Mouse (Mus musculus) embryonic facial prominence, embryonic 13.5 days (tissue): ENCODE data around the gene B4galnt1. TPM values are rescaled to one million over a fixed set of nuclear protein-coding genes. Genes with fewer than 3 reads are reported as not detected.
A peak's percentile ranks its signal among the peaks of the same experiment; 100 is the strongest.

Experiments
- ATAC-seq: fragments of 200-750 bp; cut with Nextera tagmentation; 2 replicates; pipeline ENCODE4 v1.8.0; 2017; ENCODE audit warnings: low read depth; ENCODE audit not compliant: insufficient number of reproducible peaks, insufficient read depth, low FRiP score, low TSS enrichment
- H3K27ac ChIP-seq: fragments of 300-500 bp; sonication (generic); 2 replicates; pipeline ENCODE4 v1.5.1; 2015; ENCODE audit warnings: moderate library complexity, mild to moderate bottlenecking, inconsistent platforms
- H3K27me3 ChIP-seq: fragments of 300-500 bp; sonication (generic); 2 replicates; pipeline ENCODE4 v1.6.1; 2015; ENCODE audit warnings: mild to moderate bottlenecking, inconsistent platforms
- H3K36me3 ChIP-seq: fragments of 300-500 bp; sonication (generic); 2 replicates; pipeline ENCODE4 v1.6.1; 2015; ENCODE audit warnings: mild to moderate bottlenecking, inconsistent platforms
- H3K4me1 ChIP-seq: fragments of 300-500 bp; sonication (generic); 2 replicates; pipeline ENCODE4 v1.6.1; 2015; ENCODE audit warnings: inconsistent platforms
- H3K4me2 ChIP-seq: fragments of 300-500 bp; sonication (generic); 2 replicates; pipeline ENCODE4 v1.6.1; 2015; ENCODE audit warnings: moderate library complexity, mild to moderate bottlenecking, inconsistent platforms
- H3K4me3 ChIP-seq: fragments of 300-500 bp; sonication (generic); 2 replicates; pipeline ENCODE4 v1.5.1; 2015; ENCODE audit warnings: mild to moderate bottlenecking, inconsistent platforms
- H3K9ac ChIP-seq: fragments of 300-500 bp; sonication (generic); 2 replicates; pipeline ENCODE4 v1.6.1; 2015; ENCODE audit warnings: mild to moderate bottlenecking, inconsistent platforms
- H3K9me3 ChIP-seq: fragments of 300-500 bp; sonication (generic); 2 replicates; pipeline ENCODE4 v1.6.1; 2016; ENCODE audit warnings: inconsistent platforms
- WGBS: fragments of 180-500 bp; shearing (Covaris S2); methylation state at CpG from one replicate; pipeline ENCODE4 v1.1.7; 2015; ENCODE audit warnings: mixed read lengths; 5-methylcytosine and 5-hydroxymethylcytosine counted together
- polyA plus RNA-seq: library from polyadenylated mRNA; unstranded; fragments of >200 nt; fragmentation: Nextera tagmentation; extraction: Ambion mirVana; gene quantifications from 2 replicates; pipeline ENCODE4 v1.2.1, GENCODE M21; 2015

Gene B4galnt1
- polyA plus RNA-seq = 8.9 and 9.0 TPM in 2 replicates

- peak; percentile 76 for ATAC-seq
- Histone ChIP-seq H3K27ac (no peak within 1 kb of the TSS), H3K4me2 (peak within 1 kb of the TSS; percentile 100), H3K36me3 (no peaks in the 10 kb centered on the region), H3K9me3 (no peaks in the 10 kb centered on the region), H3K27me3 (peaks cover 67% of the 10 kb centered on the region), H3K4me3 (peak within 1 kb of the TSS; percentile 64), H3K4me1 (peaks cover 27% of the 10 kb centered on the region), H3K9ac (peak within 1 kb of the TSS; percentile 79)
- 3% methylated on average over 49 of the region's 52 CpGs for WGBS
These were observed at the start of gene B4galnt1 for GRCm38 (mm10) chr10:127164631-127165353. Gene B4galnt1 (plus strand): TSS chr10:127165225.

- H3K9ac ChIP-seq = no peak overlapping the region
- H3K36me3 ChIP-seq = peaks cover 43% of the 10 kb centered on the region
- no peak overlapping the region for H3K4me2 ChIP-seq
- H3K9me3 ChIP-seq = no peaks in the 10 kb centered on the region
- WGBS = 90% methylated on average over 11 of the region's 11 CpGs
- no peak overlapping the region for H3K27ac ChIP-seq
- ATAC-seq = no peak
- H3K4me3 ChIP-seq = no peak overlapping the region
- peaks cover 21% of the 10 kb centered on the region for H3K4me1 ChIP-seq
- no peaks in the 10 kb centered on the region for H3K27me3 ChIP-seq
These were observed 46.6 kb upstream of the B4galnt1 start for GRCm38 (mm10) chr10:127118470-127118869.

GRCm38 (mm10) chr10:127119229-127119628 is 45.8 kb upstream of the B4galnt1 start:
- H3K4me1 ChIP-seq = peaks cover 21% of the 10 kb centered on the region
- no peak overlapping the region for H3K4me3 ChIP-seq
- H3K4me2 ChIP-seq = no peak overlapping the region
- H3K27me3 ChIP-seq = no peaks in the 10 kb centered on the region
- 93% methylated on average over 10 of the region's 10 CpGs for WGBS
- no peak overlapping the region for H3K27ac ChIP-seq
- no peaks in the 10 kb centered on the region for H3K9me3 ChIP-seq
- H3K36me3 ChIP-seq = peaks cover 43% of the 10 kb centered on the region
- no peak overlapping the region for H3K9ac ChIP-seq
- no peak for ATAC-seq

GRCm38 (mm10) chr10:127120301-127121065 is 44.5 kb upstream of the B4galnt1 start:
- Histone ChIP-seq H3K27me3 (no peaks in the 10 kb centered on the region), H3K4me2 (peak overlapping the region; percentile 97), H3K9me3 (no peaks in the 10 kb centered on the region), H3K4me3 (peak overlapping the region; percentile 79), H3K27ac (no peak overlapping the region), H3K4me1 (peaks cover 21% of the 10 kb centered on the region), H3K9ac (peak overlapping the region; percentile 81), H3K36me3 (peaks cover 39% of the 10 kb centered on the region)
- ATAC-seq = 0 out of 2 replicates have a peak, but pooled peaks have one; percentile 11
- 4% methylated on average over 34 of the region's 34 CpGs for WGBS

GRCm38 (mm10) chr10:127121066-127121477 is 44.0 kb upstream of the B4galnt1 start, which contains the start of gene Os9:
Gene Os9 (minus strand): TSS chr10:127121131.
- H3K36me3 ChIP-seq = peaks cover 33% of the 10 kb centered on the region
- H3K27ac ChIP-seq = no peak within 1 kb of the TSS
- no peaks in the 10 kb centered on the region for H3K27me3 ChIP-seq
- H3K4me1 ChIP-seq = peaks cover 21% of the 10 kb centered on the region
- peak within 1 kb of the TSS; percentile 81 for H3K9ac ChIP-seq
- WGBS = 0% methylated on average over 19 of the region's 19 CpGs
- peak; percentile 93 for ATAC-seq
- peak within 1 kb of the TSS; percentile 97 for H3K4me2 ChIP-seq
- no peaks in the 10 kb centered on the region for H3K9me3 ChIP-seq
- peak within 1 kb of the TSS; percentile 79 for H3K4me3 ChIP-seq

GRCm38 (mm10) chr10:127122018-127122417 is 43.0 kb upstream of the B4galnt1 start:
- Histone ChIP-seq H3K9me3 (no peaks in the 10 kb centered on the region), H3K36me3 (peaks cover 24% of the 10 kb centered on the region), H3K27ac (no peak overlapping the region), H3K9ac (no peak overlapping the region), H3K27me3 (no peaks in the 10 kb centered on the region), H3K4me3 (no peak overlapping the region), H3K4me2 (no peak overlapping the region), H3K4me1 (peaks cover 21% of the 10 kb centered on the region)
- no peak for ATAC-seq
- WGBS = 84% methylated on average over 3 of the region's 3 CpGs

GRCm38 (mm10) chr10:127122784-127123435 is 42.1 kb upstream of the B4galnt1 start:
- H3K4me3 ChIP-seq = peak overlapping the region; percentile 33
- H3K4me2 ChIP-seq = peak overlapping the region; percentile 63
- peaks cover 21% of the 10 kb centered on the region for H3K4me1 ChIP-seq
- H3K9ac ChIP-seq = peak overlapping the region; percentile 57
- H3K36me3 ChIP-seq = peaks cover 17% of the 10 kb centered on the region
- WGBS = 9% methylated on average over 13 of the region's 13 CpGs
- H3K27ac ChIP-seq = peak overlapping the region; percentile 28; the same call in 1 of the 2 replicates
- no peak for ATAC-seq
- H3K9me3 ChIP-seq = no peaks in the 10 kb centered on the region
- no peaks in the 10 kb centered on the region for H3K27me3 ChIP-seq

- 0 out of 2 replicates have a peak overlapping the region, but pooled peaks have one; percentile 28 for H3K27ac ChIP-seq
- H3K9ac ChIP-seq = peak overlapping the region; percentile 57
- peaks cover 12% of the 10 kb centered on the region for H3K36me3 ChIP-seq
- H3K4me3 ChIP-seq = peak overlapping the region; percentile 33
- no peak for ATAC-seq
- 7% methylated on average over 4 of the region's 4 CpGs for whole genome bisulfite sequencing
- peaks cover 21% of the 10 kb centered on the region for H3K4me1 ChIP-seq
- H3K9me3 ChIP-seq = no peaks in the 10 kb centered on the region
- no peaks in the 10 kb centered on the region for H3K27me3 ChIP-seq
- H3K4me2 ChIP-seq = peak overlapping the region; percentile 63
These were observed 41.6 kb upstream of the B4galnt1 start for GRCm38 (mm10) chr10:127123436-127123805.

- H3K4me2 ChIP-seq = no peak overlapping the region
- no peak overlapping the region for H3K4me3 ChIP-seq
- H3K9me3 ChIP-seq = no peaks in the 10 kb centered on the region
- no peak overlapping the region for H3K27ac ChIP-seq
- WGBS = 70% methylated on average over 9 of the region's 9 CpGs
- no peak overlapping the region for H3K9ac ChIP-seq
- peaks cover 13% of the 10 kb centered on the region for H3K4me1 ChIP-seq
- ATAC-seq = no peak
- H3K27me3 ChIP-seq = no peaks in the 10 kb centered on the region
- H3K36me3 ChIP-seq = no peaks in the 10 kb centered on the region
These were observed 39.6 kb upstream of the B4galnt1 start for GRCm38 (mm10) chr10:127125210-127126001.

GRCm38 (mm10) chr10:127126579-127126978 is 38.4 kb upstream of the B4galnt1 start:
- WGBS = 80% methylated on average over 5 of the region's 5 CpGs
- Histone ChIP-seq H3K36me3 (no peaks in the 10 kb centered on the region), H3K4me3 (no peak overlapping the region), H3K27ac (no peak overlapping the region), H3K4me2 (no peak overlapping the region), H3K9me3 (no peaks in the 10 kb centered on the region), H3K27me3 (no peaks in the 10 kb centered on the region), H3K4me1 (peaks cover 10% of the 10 kb centered on the region), H3K9ac (no peak overlapping the region)
- ATAC-seq = no peak
